Mouse (Mus musculus) frontal cortex, adult 2 months (tissue): ENCODE results near the gene Olfr935. TPM values are rescaled to one million over a fixed set of nuclear protein-coding genes. Genes with fewer than 3 reads are reported as not detected.

Experiments used
- DNase-seq, 2 experiments: peaks; one replicate each; pipeline ENCODE4 v3.0.0; 2022; ENCODE audit warnings: low spot score in 1 of 2; ENCODE audit errors: extremely low spot score in 1 of 2
- polyA plus RNA-seq: library from polyadenylated mRNA; depleted of rRNA; stranded (reverse); fragments of >200 nt; gene quantifications from 2 replicates; pipeline ENCODE4 v1.2.3, GENCODE M21; 2012; rRNA removed

Gene Olfr935
- polyA plus RNA-seq: not detected in 2 replicates

GRCm38 (mm10) chr9:38999583-38999982, at the start of gene Olfr935:
Olfr935 (minus strand) TSS chr9:38999683.
- no peak for DNase-seq

- DNase-seq: no peak
These were observed 23.8 kb upstream of the Olfr935 start, which contains the start of gene Olfr146 for GRCm38 (mm10) chr9:39023277-39023676. Olfr146 (minus strand) TSS chr9:39023377.

GRCm38 (mm10) chr9:38988215-38988614, 11.3 kb downstream of the Olfr935 start, which contains the start of gene Olfr934:
Olfr934 (minus strand) TSS chr9:38988315.
- DNase-seq: no peak

GRCm38 (mm10) chr9:38972013-38972412, 27.5 kb downstream of the Olfr935 start, which contains the start of gene Olfr933:
Olfr933 (plus strand) TSS chr9:38972313.
- DNase-seq: no peak

GRCm38 (mm10) chr9:38954124-38954416, 45.4 kb downstream of the Olfr935 start:
- DNase-seq: peak in 1 of 2 experiments; percentile 14

- DNase-seq: peak; percentile 49 to 55
These were observed 45.9 kb downstream of the Olfr935 start for GRCm38 (mm10) chr9:38953401-38954123.

Other genes with a start within 250 kb of the Olfr935 start
- gene Olfr920, start 247.4 kb downstream of the Olfr935 start, polyA plus RNA-seq: 0.18 and 0.19 TPM in 2 replicates
- 0.06 and 0.08 TPM in 2 replicates for gene Olfr921, start 226.6 kb downstream of the Olfr935 start, polyA plus RNA-seq
- not detected in 2 replicates for gene Olfr922, start 185.1 kb downstream of the Olfr935 start, polyA plus RNA-seq
- gene Olfr923, start 173.1 kb downstream of the Olfr935 start, polyA plus RNA-seq: not detected in 2 replicates
- gene Olfr924, start 155.2 kb downstream of the Olfr935 start, polyA plus RNA-seq: not detected in 2 replicates
- not detected in 2 replicates for gene Olfr26, start 144.6 kb downstream of the Olfr935 start, polyA plus RNA-seq
- gene Olfr926, start 122.6 kb downstream of the Olfr935 start, polyA plus RNA-seq: not detected in 2 replicates
- not detected in 2 replicates for gene Olfr930, start 69.9 kb downstream of the Olfr935 start, polyA plus RNA-seq
- gene Olfr933, start 27.4 kb downstream of the Olfr935 start, polyA plus RNA-seq: not detected in 2 replicates
- not detected in 2 replicates for gene Olfr934, start 11.4 kb downstream of the Olfr935 start, polyA plus RNA-seq
- gene Olfr146, start 23.7 kb upstream of the Olfr935 start, polyA plus RNA-seq: not detected in 2 replicates
- 0.06 TPM in 1 of 2 replicates, not detected in the other for gene Olfr937, start 65.3 kb upstream of the Olfr935 start, polyA plus RNA-seq
- not detected in 2 replicates for gene Olfr938, start 79.2 kb upstream of the Olfr935 start, polyA plus RNA-seq
- not detected in 2 replicates for gene Olfr27, start 128.4 kb upstream of the Olfr935 start, polyA plus RNA-seq
- not detected in 2 replicates for gene Olfr943, start 166.6 kb upstream of the Olfr935 start, polyA plus RNA-seq
- not detected in 2 replicates for gene Olfr944, start 202.2 kb upstream of the Olfr935 start, polyA plus RNA-seq